Mouse (Mus musculus): Measurements from ENCODE around the gene Strada. TPM values are rescaled to one million over a fixed set of nuclear protein-coding genes. Genes with fewer than 3 reads are reported as not detected.

The Strada gene
- polyA plus RNA-seq, 1 experiment: 79.8 TPM

- no peak for DNase-seq (ENCODE audit: extremely low spot score in 1 of 2, low spot score in 1 of 2)
Observed at GRCm38 (mm10) chr11:106191716-106192115, 10.3 kb downstream of the Strada start.

- no peak for DNase-seq (ENCODE audit: extremely low spot score in 1 of 2, low spot score in 1 of 2)
Observed at GRCm38 (mm10) chr11:106187326-106187725, 14.6 kb downstream of the Strada start.

- DNase-seq (ENCODE audit: extremely low spot score in 1 of 2, low spot score in 1 of 2): no peak
Observed at GRCm38 (mm10) chr11:106180449-106180801, 21.5 kb downstream of the Strada start.

GRCm38 (mm10) chr11:106179711-106180448 lies 22.1 kb downstream of the Strada start:
- peak; percentile 54 to 66 for DNase-seq (ENCODE audit: extremely low spot score in 1 of 2, low spot score in 1 of 2)

GRCm38 (mm10) chr11:106178036-106178782 lies 23.8 kb downstream of the Strada start:
- DNase-seq (ENCODE audit: extremely low spot score in 1 of 2, low spot score in 1 of 2): no peak

- DNase-seq (ENCODE audit: extremely low spot score in 1 of 2, low spot score in 1 of 2): no peak
Observed at GRCm38 (mm10) chr11:106176372-106176771, 25.6 kb downstream of the Strada start.

- no peak for DNase-seq (ENCODE audit: extremely low spot score in 1 of 2, low spot score in 1 of 2)
Observed at GRCm38 (mm10) chr11:106175081-106175480, 26.9 kb downstream of the Strada start.

- DNase-seq (ENCODE audit: extremely low spot score in 1 of 2, low spot score in 1 of 2): no peak
Observed at GRCm38 (mm10) chr11:106174372-106174771, 27.6 kb downstream of the Strada start.

GRCm38 (mm10) chr11:106173228-106173627 lies 28.7 kb downstream of the Strada start:
- DNase-seq (ENCODE audit: extremely low spot score in 1 of 2, low spot score in 1 of 2): no peak

GRCm38 (mm10) chr11:106170807-106171206 lies 31.2 kb downstream of the Strada start:
- no peak for DNase-seq (ENCODE audit: extremely low spot score in 1 of 2, low spot score in 1 of 2)

- DNase-seq (ENCODE audit: extremely low spot score in 1 of 2, low spot score in 1 of 2): no peak
Observed at GRCm38 (mm10) chr11:106167435-106167834, 34.5 kb downstream of the Strada start.

GRCm38 (mm10) chr11:106164601-106165180 lies 37.3 kb downstream of the Strada start:
- no peak for DNase-seq (ENCODE audit: extremely low spot score in 1 of 2, low spot score in 1 of 2)

GRCm38 (mm10) chr11:106163546-106163945 lies 38.4 kb downstream of the Strada start:
- DNase-seq (ENCODE audit: extremely low spot score in 1 of 2, low spot score in 1 of 2): no peak

GRCm38 (mm10) chr11:106162237-106162636 lies 39.7 kb downstream of the Strada start:
- no peak for DNase-seq (ENCODE audit: extremely low spot score in 1 of 2, low spot score in 1 of 2)

- DNase-seq (ENCODE audit: extremely low spot score in 1 of 2, low spot score in 1 of 2): peak; percentile 92 to 94
Observed at GRCm38 (mm10) chr11:106160841-106161721, 40.9 kb downstream of the Strada start, which contains the start of the genes Gm10840 and Limd2. Gm10840 (plus strand) TSS chr11:106160850. Limd2 (minus strand) TSS chr11:106160860.

GRCm38 (mm10) chr11:106159921-106160840 lies 41.8 kb downstream of the Strada start:
- peak in 1 of 2 experiments; percentile 84 for DNase-seq (ENCODE audit: extremely low spot score in 1 of 2, low spot score in 1 of 2)

GRCm38 (mm10) chr11:106159216-106159920 lies 42.6 kb downstream of the Strada start:
- peak in 1 of 2 experiments; percentile 47 for DNase-seq (ENCODE audit: extremely low spot score in 1 of 2, low spot score in 1 of 2)

GRCm38 (mm10) chr11:106158930-106159215 lies 43.1 kb downstream of the Strada start:
- DNase-seq (ENCODE audit: extremely low spot score in 1 of 2, low spot score in 1 of 2): no peak
